Mouse (Mus musculus) testis, adult 2 months (tissue): Measurements from ENCODE around the gene Pla2g10.
A peak's percentile ranks its signal among the peaks of the same experiment; 100 is the strongest.

Experiments used
- CTCF ChIP-seq: fragments of 200-500 bp; IDR thresholded peaks from 2 replicates; pipeline ENCODE4 v1.5.1; 2012; ENCODE audit warnings: low read depth, mild to moderate bottlenecking, inconsistent platforms, low read length, moderate library complexity; ENCODE audit not compliant: control insufficient read depth, insufficient read depth, insufficient replicate concordance
- POLR2A ChIP-seq: fragments of 200-500 bp; IDR thresholded peaks from 2 replicates; pipeline ENCODE4 v1.6.1; 2012; ENCODE audit warnings: low read depth, mild to moderate bottlenecking, inconsistent platforms, low read length, moderate library complexity; ENCODE audit not compliant: control insufficient read depth

GRCm38 (mm10) chr16:13667878-13668343, 62.9 kb downstream of the Pla2g10 start, which contains the start of gene Parn:
- TF ChIP-seq CTCF, result 0 out of 2 replicates have a peak, but pooled peaks have one; percentile 3
- TF ChIP-seq POLR2A, result peak; percentile 56; the same call in 1 of the 2 replicates
